Mouse (Mus musculus): ENCODE measurements around the gene Klhdc8a. TPM values are rescaled to one million over a fixed set of nuclear protein-coding genes. Genes with fewer than 3 reads are reported as not detected.
A peak's percentile ranks its signal among the peaks of the same experiment; 100 is the strongest.
"Not testable (repeated sequence)": the region's sequence is repeated elsewhere in the genome, so short reads cannot be mapped to it uniquely, and the experiment has no call there.

Klhdc8a gene
- total RNA-seq (2021): 10 to 100 TPM in 1 of 2 experiments, 1 to 10 TPM in 1; 9.1 to 10.7 TPM

DNA sequence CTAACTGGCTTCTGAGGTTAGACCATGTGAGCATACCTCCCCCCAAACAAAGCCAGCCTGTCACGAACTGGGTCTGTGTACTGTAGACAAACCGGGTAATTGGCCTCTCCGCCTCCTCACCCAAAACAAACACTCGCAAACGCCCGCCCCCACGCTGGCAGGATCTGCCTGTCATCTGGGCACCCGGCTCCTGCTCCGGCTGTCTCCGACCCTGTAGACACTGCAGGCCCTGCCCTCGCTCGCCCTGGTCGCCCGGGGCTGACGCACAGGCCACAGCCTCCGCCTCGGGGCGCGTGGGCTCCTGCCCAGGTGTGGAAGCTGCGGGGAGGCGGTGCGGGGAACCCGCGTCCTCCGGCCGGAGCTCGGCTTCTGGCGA lies at the start of gene Klhdc8a:
Klhdc8a (plus strand) TSS at position 202 of the 376 bp plus-strand sequence.
- DNase-seq: peak; percentile 69
- intact Hi-C loops (cut with DNase I): no loop called here

DNA sequence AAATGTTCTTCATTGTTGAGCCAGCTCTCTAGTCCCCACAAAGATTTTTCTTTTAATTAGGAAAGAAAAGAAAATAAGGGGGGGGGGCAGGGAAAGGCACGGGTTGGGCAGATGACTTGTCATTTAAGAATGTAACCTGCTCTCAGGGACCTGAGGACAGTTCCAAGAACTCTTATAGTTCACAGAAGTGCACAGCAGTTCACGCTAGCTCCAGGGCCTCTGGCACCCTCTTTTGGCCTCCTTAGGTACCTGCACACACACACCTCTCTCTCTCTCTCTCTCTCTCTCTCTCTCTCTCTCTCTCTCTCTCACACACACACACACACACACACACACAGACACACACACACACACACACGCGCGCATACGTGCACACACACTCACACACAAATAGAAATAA lies 44.0 kb upstream of the Klhdc8a start:
- intact Hi-C loops (cut with DNase I): no loop called here
- no peak for DNase-seq

DNA sequence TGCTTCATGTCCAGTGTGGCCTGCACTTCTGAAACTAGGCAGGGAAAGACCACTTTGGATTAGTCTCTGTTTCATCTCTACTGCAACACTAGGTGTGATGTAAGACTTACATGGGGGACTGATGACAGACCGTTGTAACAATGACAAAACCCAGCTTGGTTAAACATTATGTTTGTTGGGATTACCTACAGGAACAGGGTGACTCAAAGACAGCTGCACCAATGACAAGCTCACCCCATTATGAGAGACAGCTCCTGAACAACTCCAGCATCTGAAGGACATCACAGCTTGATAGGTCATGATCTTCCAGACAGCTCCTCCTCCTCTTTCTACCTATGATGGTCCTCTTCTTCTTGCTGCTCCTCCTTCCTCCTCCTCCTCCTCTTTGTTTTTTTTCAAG lies 38.1 kb upstream of the Klhdc8a start:
- no peak for DNase-seq
- intact Hi-C loops (cut with DNase I): no loop called here

DNA sequence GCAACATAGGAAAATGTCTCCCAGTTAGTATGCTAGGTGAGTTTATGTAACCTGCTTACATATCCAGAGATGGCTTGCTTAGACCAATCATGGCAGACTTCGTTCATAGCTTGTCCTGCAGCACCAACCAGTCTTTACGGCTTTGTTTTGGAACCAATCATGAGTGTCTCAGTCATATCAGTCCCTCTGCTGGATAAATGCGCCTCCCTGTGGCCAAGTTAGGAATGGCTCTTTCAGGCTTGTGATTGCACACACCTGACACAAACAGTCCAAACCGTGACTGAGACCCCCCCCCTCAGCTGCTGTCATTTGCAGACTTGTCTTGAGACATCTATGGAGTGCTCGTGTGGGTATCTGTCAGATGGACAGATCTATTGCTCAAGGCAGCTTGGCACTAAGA lies 37.4 kb upstream of the Klhdc8a start:
- intact Hi-C loops (cut with DNase I): no loop called here
- no peak for DNase-seq

DNA sequence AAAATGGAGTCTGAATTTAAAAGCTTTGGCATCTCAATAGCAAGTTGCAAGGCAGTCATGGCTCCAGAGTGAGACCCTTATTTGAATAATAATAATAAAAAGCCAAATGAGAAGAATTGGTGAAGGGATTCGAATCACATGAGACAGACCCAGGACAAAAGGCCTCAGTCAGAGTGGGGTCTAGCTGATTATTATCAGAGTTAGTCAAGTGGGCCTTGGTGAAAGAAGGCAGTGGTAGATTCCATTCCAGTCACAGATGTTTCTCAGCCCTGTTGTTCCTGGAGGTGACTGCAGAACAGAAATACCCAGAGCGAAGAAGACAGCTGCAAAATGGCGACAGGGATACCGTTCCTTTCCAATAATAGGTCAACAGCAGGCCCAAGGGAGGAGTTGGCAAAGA lies 34.8 kb upstream of the Klhdc8a start:
- intact Hi-C loops (cut with DNase I): no loop called here
- no peak for DNase-seq

DNA sequence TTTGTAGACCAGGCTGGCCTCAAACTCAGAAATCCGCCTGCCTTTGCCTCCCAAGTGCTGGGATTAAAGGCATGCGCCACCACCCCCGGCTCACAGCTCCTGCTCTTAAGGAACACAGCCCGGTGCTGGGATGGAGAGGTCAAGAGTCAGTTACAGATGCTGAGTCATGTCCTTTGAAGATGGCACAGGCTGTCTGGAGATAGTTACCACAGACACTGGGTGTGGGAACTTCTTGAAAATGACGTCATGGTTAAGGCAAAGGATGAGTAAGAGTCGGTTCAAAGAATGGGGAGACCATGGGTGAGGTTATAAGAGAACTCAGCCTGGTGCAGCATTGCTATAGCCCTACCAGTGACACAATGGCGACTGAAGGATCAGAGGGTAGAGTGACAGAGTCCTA lies 33.8 kb upstream of the Klhdc8a start:
- no peak for DNase-seq
- intact Hi-C loops (cut with DNase I): no loop called here

DNA sequence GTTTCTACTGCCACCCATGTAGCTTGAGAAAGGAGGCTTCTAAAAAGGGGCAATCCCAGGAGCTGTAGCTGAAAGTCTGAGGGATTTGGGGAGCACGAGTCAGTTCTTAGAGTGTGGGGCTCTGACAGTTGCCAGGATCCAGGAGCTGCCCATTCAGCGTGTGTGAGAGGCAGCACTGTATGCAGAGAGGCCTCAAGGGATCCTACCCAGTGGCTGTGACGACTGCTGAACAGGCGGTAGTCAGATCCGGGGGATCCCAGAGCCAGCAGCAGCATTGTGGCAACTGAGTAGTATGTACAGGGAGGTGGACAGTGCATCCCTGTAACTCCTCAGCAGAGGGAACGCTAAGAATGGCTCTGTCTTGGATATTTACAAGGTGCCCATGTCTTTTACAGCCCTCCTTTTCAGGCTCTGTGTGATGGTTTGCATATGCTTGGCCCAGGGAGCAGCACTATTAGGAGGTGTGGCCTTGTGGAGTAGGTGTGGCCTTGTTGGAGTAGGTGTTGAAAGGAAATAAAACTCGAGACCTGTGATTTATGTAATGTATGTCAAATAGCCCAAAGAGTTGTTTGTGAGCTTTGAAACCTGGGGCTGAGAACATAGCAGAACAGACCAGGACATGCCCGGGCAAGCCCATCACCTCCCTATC lies 33.1 kb upstream of the Klhdc8a start:
- no peak for DNase-seq
- intact Hi-C loops (cut with DNase I): no loop called here

DNA sequence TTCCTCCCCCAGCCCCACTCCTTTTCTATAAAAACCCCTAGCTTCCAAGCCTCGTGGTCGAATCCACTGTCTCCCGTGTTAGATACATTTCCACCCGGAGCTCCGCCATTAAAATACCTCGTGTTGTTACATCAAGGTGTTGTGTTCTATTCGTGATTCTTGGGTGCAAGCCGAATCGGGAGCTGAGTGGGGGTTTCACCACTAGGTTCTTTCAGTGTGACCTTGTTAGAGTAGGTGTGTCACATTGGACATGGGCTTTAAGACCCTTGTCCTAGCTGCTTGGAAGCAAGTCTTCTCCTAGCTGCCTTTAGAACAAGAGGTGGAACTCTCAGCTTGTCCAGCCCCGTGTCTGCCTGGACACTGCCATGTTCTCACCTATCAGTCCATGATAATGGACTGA lies 32.5 kb upstream of the Klhdc8a start:
- intact Hi-C loops (cut with DNase I): no loop called here
- DNase-seq: no peak

DNA sequence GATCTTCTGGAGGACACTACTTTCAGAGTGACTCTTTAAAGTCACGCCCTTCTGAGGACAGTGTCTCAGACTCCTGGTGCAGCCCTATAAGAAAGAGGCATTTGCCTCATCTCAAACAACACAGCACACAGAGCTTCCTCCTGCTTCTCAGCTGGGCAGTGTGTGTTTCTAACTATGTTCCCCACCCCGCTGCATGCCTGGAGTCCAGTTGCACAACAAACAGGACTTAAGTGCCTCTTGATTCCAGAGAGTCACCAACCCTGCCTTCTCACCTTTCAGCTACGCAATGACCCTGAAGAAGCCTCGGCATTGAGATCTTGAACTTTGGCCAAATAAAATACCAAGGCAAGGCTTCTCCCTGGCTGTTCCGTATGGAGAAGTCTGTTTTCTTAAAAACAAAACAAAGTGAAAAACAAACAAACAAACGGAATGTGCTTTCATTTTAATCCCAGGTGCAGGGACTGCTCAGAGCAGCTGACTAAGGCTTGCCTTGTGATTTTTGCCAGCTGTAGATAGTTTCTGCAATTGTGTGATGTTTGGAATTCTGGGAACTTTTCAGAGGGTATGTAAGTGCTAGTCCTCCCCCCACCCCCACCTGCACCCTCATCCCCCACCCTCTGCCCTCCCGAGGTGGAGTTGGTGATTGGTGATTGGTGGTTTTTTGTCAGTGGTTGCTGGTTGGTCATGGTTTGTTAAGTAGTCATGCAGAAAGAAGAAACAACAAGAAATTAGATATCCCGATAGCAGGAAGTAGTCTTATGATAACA lies 31.5 kb upstream of the Klhdc8a start:
- intact Hi-C loops (cut with DNase I): no loop called here
- DNase-seq: no peak

DNA sequence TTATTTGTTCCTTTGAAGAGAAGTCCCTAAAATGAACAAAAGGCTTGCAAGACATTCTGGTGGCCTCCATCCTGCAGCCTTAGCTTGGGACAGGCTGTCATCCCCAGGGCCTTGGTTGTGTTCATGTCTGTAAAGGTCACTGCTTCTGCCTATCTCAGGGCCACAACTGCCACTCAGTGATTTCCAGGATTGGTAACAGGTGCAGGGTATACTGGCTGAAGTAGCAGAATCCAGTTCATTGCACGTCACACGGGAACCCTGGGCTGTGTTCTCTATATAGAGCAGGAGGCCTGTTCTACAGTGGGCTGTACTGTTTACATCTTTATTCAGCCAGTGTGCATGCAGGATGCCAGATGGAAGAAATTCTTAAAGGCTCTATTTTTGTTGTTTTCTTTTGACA lies 30.5 kb upstream of the Klhdc8a start:
- DNase-seq: no peak

DNA sequence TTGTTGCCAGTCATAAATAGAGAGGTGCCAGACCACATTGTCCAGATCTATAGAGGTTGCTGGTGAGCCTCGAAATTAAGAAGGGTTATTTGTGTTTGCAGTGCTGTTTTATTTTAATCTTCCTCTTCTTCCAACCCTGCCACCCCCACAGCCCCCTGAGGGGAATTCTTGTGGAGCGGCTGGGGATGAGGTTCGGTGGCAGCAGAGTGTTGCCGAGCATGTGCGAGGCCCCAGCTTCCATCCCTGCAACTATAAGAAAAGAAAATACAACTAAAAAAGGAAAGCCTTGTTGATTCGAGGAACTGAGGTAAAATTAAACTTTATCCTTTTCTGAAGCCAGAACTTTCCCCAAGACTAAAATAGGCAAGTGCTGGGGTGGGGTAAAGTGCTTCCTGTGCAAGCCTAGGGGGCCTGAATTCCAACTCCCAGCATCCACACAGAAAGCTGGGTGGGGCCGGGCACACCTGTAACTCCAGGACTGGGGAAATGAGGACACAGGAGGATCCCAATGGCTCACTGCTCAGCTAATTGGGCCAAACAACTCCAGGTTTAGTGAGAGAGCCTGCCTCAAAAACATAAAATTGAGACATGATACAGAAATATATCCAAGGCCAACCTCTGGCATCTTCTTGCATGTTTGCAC lies 29.9 kb upstream of the Klhdc8a start:
- intact Hi-C loops (cut with DNase I): no loop called here

More for the DNA sequence above, 30.5 kb upstream of the Klhdc8a start:
- intact Hi-C loops (cut with DNase I): no loop called here

DNA sequence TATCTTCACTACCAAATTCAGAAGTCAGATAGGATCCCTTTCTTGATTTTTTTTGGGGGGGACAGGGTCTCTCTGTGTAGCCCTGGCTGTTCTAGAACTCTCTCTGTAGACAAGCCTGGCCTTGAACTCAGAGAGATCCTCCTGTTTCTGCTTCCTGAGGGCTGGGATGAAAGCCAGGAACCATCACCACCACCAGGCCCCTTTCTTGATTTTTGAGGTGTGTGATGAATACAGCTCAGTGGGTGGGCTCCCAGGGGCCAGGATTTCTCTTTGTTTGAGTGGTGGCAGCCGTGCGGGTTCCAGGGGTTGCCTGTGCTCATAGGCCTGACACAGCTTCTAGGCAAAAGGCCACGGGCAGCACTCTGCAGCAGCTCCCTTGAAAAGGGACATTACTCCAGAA lies 27.2 kb upstream of the Klhdc8a start:
- DNase-seq: no peak
- intact Hi-C loops (cut with DNase I): no loop called here

More for the DNA sequence above, 29.9 kb upstream of the Klhdc8a start:
- no peak for DNase-seq

DNA sequence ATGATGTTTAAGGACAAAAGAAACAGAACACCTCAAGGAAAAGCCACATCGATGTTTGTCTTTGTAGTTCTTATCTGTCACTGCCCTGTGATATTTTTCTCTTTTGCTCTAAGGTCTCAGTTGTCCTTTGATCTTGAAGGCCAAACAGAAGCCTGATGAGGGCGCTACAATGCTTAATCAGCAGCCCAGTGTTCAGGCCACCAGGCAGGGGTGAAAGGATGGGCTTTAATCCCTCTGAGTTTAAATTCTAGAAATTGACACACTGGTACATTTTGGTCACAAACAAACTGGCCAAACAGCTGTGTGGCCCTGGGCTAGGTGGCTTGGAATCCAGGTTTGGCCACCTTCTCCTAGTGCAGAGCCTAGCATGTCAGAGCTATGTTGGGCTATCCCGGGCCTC lies 21.7 kb upstream of the Klhdc8a start:
- DNase-seq: no peak
- intact Hi-C loops (cut with DNase I): no loop called here

DNA sequence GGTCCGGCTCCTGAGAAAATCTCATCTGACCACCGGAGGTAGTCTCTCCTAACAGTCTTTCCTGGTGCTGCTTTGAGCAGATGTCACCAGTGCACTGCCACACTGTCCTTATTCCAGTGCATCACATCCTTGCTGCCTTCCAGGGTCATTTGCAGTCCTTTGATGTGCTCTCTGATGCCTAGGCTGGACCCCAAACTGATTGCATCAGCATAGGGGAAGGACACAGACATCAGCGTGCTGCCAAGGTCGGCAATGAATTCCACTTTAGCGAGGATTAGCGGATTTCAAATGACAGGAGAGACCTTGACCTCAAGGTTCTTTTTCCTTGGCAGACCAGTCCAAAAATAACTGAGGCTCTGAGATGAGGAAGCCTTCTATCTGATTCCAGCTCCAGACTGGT lies 21.3 kb upstream of the Klhdc8a start:
- intact Hi-C loops (cut with DNase I): no loop called here
- DNase-seq: no peak

DNA sequence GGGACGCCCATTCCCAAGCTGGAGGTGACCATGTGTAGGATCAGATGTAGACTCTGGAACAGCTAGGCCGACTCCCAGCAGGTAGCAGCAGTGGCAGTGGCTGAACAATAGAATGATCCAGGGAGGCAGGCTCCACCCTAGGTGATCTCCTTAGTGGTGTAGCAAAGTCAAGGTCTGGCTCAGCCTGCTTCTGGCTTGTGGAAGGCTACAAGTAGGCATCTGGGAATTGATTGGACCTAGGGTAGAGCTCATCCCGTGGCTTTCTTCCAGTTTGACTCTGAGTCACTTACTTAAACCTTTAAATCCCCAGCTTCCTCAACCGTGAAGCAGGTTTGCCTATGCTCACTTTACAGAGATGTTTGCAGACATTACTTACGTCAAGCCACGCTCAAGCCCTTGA lies 17.8 kb upstream of the Klhdc8a start:
- intact Hi-C loops (cut with DNase I); DNase-seq: not testable (repeated sequence)

DNA sequence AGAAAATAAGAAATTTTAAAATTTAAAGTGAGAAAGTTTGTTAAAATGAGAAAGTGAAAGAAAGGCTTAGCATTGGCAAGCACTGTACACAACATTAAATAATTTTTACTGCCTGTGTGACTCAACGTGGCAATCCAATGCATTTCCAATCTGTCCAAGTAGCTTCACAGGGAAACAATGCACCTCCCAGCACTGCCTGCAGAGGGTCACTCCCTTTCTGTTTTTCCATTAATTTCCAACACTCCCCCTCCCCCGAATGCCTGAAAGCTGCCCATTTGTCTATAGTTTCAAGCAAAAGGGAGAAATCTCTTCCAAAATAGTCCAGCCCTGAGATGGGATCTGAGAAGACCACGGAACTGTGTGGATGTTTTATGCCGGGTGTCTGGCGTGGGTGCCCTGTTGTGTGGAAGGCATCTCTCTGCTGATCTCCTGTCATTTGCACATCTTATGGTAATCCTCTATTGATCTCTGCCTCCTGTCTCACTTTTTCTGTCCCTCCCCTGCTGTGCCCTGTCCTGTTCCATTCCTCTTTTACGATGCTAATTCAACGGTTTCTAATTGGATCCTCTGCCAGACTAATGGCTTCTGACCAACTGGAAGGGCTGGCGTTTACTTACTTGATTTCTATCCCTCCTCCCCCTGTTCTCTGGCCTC lies 16.8 kb upstream of the Klhdc8a start:
- peak; percentile 57 for DNase-seq

DNA sequence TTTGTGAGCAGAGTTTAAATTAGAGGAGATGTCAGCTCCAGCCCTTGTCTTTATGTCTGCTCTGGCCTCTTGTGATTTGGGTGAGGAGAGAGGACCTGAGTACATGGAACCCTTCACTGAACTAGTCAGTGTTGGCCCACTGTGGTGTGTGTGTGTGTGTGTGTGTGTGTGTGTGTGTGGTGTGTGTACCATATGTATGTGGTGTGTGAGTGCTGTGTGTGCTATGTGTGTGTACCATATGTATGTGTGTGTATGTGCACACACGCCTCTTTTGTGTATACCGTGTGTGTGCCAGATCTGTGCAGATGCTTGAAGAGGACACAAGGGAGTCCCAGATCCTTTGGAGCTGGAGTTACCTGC lies 16.3 kb upstream of the Klhdc8a start:
- DNase-seq: no peak
- intact Hi-C loops (cut with DNase I): no loop called here

More for the DNA sequence above, 16.8 kb upstream of the Klhdc8a start:
- intact Hi-C loops (cut with DNase I): no loop called here

DNA sequence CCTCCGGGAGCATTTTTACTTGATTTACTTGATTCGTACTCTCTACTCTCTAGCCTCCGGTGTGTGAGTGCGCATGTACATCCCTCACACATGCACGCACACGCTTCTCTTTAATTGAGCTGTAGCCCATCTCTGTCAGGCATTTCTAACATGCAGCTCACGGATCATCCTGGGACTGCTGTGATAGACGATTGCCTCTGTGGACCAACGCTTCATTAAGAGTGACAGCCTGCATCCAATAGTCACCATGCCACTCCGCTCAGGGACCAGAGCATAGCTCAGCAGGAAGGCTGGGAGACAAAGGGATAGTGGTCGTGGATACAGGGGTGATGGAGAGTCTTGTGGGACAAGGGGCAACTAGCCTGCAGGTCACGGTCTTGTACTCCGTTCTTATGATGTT lies 15.4 kb upstream of the Klhdc8a start:
- intact Hi-C loops (cut with DNase I): no loop called here
- DNase-seq: no peak

DNA sequence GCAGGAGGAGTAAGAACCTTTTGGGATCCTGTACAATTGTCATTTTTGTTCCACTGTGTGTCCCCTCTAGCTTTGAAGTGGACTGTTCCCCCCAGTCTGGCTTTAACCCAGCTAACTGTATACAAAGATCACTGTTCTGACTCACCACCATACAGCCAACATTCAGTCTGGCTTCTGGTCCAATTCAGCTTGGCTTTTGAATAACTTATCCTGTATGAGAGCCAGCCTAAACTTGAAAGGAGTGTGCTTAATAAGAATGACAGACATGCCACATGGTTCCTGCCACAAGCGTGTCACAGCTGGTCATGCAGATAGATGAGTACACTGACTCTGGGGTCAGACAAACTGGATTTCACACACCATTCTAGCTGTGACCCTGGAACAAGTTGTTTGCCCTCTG lies 11.7 kb upstream of the Klhdc8a start:
- intact Hi-C loops (cut with DNase I): no loop called here
- no peak for DNase-seq

DNA sequence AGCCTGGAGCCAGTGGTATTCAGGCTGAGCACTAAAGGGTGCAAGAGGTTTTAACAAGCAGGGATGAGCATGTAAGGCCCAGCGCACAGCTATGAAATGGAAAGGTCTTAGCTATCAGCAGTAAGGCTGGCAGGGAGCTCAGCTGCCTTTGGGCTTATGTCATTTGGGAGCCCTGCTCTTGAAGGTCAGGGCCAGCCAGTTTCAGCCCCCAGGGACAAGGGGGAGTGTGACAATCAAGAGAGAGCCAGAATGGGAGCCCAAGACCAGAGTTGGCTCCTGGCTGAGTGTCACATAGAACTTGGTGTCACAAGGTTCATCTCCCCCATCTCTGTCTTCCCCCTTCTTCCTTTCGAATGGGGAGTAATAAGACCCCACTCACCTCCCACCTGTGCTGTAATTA lies 11.0 kb upstream of the Klhdc8a start:
- DNase-seq: peak; percentile 37
- intact Hi-C loops (cut with DNase I): no loop called here

DNA sequence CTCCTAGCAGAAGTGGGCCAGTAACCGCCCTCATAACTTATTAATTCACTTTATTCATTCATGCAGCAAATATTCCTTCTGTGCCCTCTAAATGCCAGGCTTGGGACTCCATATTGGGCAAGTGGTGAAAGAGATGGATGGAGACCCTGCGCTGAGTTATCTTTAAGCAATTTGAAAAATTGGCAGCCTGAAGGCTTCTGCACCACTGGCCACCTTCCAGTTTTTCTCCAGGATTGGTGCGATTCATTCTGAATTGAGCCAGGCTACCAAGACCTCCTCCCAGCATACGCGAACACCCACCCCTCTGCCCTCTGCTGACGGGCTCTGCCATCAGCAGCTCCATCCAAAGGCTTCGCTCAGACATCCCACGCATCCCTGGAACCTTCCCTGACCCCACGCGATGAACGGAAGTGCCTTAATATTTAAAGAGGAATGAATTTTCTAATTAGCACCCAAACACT lies 10.4 kb upstream of the Klhdc8a start:
- intact Hi-C loops (cut with DNase I): no loop called here
- peak; percentile 81 for DNase-seq

Measured in left cerebral cortex, postnatal 4 days (tissue).